Mouse (Mus musculus) kidney, adult 2 months (tissue): ENCODE results near the gene Pcp4. TPM values are rescaled to one million over a fixed set of nuclear protein-coding genes. Genes with fewer than 3 reads are reported as not detected.

Experiments
- DNase-seq: peaks from one replicate; pipeline ENCODE4 v3.0.0; 2021
- H3K27ac ChIP-seq: fragments of 200-500 bp; 2 replicates; pipeline ENCODE4 v1.5.1; 2012; ENCODE audit warnings: low read depth, low read length, control low read depth, inconsistent platforms; ENCODE audit not compliant: insufficient read depth
- H3K27me3 ChIP-seq: fragments of 200-500 bp; replicated peaks from 2 replicates; pipeline ENCODE4 v1.6.1; 2012; ENCODE audit warnings: mild to moderate bottlenecking, moderate library complexity, low read length, inconsistent platforms; ENCODE audit not compliant: control insufficient read depth, insufficient read depth
- H3K36me3 ChIP-seq: fragments of 200-500 bp; 2 replicates; pipeline ENCODE4 v1.6.1; 2012; ENCODE audit warnings: mild to moderate bottlenecking, moderate library complexity, low read length, inconsistent platforms; ENCODE audit not compliant: control insufficient read depth, insufficient read depth
- H3K4me1 ChIP-seq: fragments of 200-500 bp; 2 replicates; pipeline ENCODE4 v1.6.1; 2011; ENCODE audit warnings: low read length; ENCODE audit not compliant: control insufficient read depth, insufficient read depth
- H3K4me3 ChIP-seq: fragments of 200-500 bp; 2 replicates; pipeline ENCODE4 v1.5.1; 2011; ENCODE audit warnings: mild to moderate bottlenecking, low read depth, low read length, control low read depth; ENCODE audit not compliant: insufficient read depth
- CTCF ChIP-seq: fragments of 200-500 bp; conservative IDR thresholded peaks from 2 replicates; pipeline ENCODE4 v1.5.1; 2011; ENCODE audit warnings: low read depth, mild to moderate bottlenecking, control low read depth, low read length, moderate library complexity, mixed read lengths; ENCODE audit not compliant: insufficient read depth, insufficient read length
- POLR2A ChIP-seq: fragments of 200-500 bp; IDR thresholded peaks from one replicate; pipeline ENCODE4 v1.6.1; 2011; ENCODE audit warnings: low read depth, low read length, control low read depth
- WGBS: fragments of 180-500 bp; shearing (Covaris S2); methylation state at CpG from one replicate; pipeline ENCODE4 v1.1.7; 2018; 5-methylcytosine and 5-hydroxymethylcytosine counted together
- polyA plus RNA-seq: library from polyadenylated mRNA; depleted of rRNA; stranded (reverse); fragments of >200 nt; gene quantifications from 2 replicates; pipeline ENCODE4 v1.2.3, GENCODE M21; 2012

The Pcp4 gene
- polyA plus RNA-seq, 1 experiment: 0.34 TPM

- TF ChIP-seq CTCF (no peak), POLR2A (no peak)
- 96% methylated on average over 3 of the region's 3 CpGs for WGBS
- no peak for DNase-seq
- Histone ChIP-seq H3K4me3 (no peak overlapping the region), H3K27me3 (no peaks in the 10 kb centered on the region), H3K27ac (no peak overlapping the region), H3K36me3 (no peaks in the 10 kb centered on the region), H3K4me1 (no peaks in the 10 kb centered on the region)
Observed at GRCm38 (mm10) chr16:96527476-96527875, 60.1 kb downstream of the Pcp4 start.

- WGBS: 76% methylated on average over 4 of the region's 4 CpGs
Observed at GRCm38 (mm10) chr16:96528471-96528870, 61.1 kb downstream of the Pcp4 start.

DNA sequence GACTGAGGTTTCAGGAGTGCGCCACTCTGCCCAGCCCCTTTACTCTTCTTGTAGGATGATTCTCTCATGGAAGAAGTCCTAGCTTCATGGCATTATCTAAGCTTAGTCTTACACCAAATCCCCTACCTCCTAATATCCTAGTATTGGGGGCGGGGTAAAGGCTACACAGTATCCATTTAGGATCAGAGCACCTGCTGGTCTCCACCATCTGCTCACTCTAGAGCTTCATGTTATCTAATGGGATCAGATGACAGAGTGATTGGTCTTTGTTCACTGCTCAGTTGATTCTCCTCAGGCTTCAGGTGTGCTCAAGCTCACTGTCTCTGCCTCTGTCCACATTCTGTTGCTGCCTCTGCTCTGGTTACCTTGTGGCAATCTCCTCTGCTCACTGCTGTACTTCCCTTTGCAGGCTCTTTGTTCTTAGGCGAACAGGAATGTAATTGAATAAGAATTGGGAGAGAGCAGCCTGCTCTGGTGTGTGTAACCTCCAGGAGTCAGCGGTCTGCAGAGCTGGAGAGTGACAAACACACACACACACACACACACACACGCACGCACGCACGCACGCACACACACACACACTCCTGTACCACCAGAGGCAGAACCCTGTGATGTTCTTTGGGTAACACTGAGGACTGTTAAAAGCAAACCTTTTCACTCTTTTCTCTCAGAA is 62.6 kb downstream of the Pcp4 start:
- H3K4me3 ChIP-seq: no peak overlapping the region
- no peaks in the 10 kb centered on the region for H3K36me3 ChIP-seq
- H3K4me1 ChIP-seq: no peaks in the 10 kb centered on the region
- DNase-seq: no peak
- TF ChIP-seq POLR2A (no peak), CTCF (no peak)
- H3K27ac ChIP-seq: no peak overlapping the region
- 77% methylated on average over 9 of the region's 9 CpGs for WGBS
- no peaks in the 10 kb centered on the region for H3K27me3 ChIP-seq

More at GRCm38 (mm10) chr16:96528471-96528870, 61.1 kb downstream of the Pcp4 start:
- no peak for DNase-seq
- no peaks in the 10 kb centered on the region for H3K36me3 ChIP-seq
- TF ChIP-seq CTCF (no peak), POLR2A (no peak)
- H3K27ac ChIP-seq: no peak overlapping the region
- H3K27me3 ChIP-seq: no peaks in the 10 kb centered on the region
- H3K4me1 ChIP-seq: no peaks in the 10 kb centered on the region
- no peak overlapping the region for H3K4me3 ChIP-seq

GRCm38 (mm10) chr16:96530569-96530898 is 63.1 kb downstream of the Pcp4 start:
- Histone ChIP-seq H3K27me3 (no peaks in the 10 kb centered on the region), H3K4me1 (no peaks in the 10 kb centered on the region), H3K36me3 (no peaks in the 10 kb centered on the region), H3K27ac (no peak overlapping the region), H3K4me3 (no peak overlapping the region)
- no peak for TF ChIP-seq CTCF
- TF ChIP-seq POLR2A: no peak
- DNase-seq: no peak
- 75% methylated on average over 3 of the region's 3 CpGs for WGBS

DNA sequence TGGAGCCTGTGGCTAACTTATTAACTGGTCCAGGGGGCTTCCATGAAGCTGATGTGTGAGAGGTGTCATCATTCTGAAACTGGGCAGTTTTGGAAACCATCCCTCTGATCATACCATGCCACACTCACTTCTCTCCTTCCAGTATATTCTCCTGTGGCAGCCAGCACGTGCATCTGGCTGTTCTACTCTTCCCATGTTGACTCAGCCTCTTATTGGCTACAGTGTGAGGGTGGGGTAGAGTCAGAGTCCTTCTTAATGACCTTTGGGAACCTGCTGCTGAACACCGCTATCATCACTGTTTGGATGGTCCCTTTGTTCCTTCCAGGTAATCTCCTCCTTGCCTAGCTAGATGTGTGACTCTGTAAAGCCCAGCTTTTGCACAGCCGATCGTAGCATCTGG is 63.6 kb downstream of the Pcp4 start:
- no peak for DNase-seq
- H3K27ac ChIP-seq: no peak overlapping the region
- no peaks in the 10 kb centered on the region for H3K36me3 ChIP-seq
- no peaks in the 10 kb centered on the region for H3K27me3 ChIP-seq
- no peak overlapping the region for H3K4me3 ChIP-seq
- TF ChIP-seq POLR2A (no peak), CTCF (no peak)
- 65% methylated on average over 4 of the region's 4 CpGs for WGBS
- H3K4me1 ChIP-seq: 0 out of 2 replicates have a peak, but pooled peaks cover 2% of the 10 kb centered on the region

GRCm38 (mm10) chr16:96533710-96534109 is 66.3 kb downstream of the Pcp4 start:
- Histone ChIP-seq H3K36me3 (no peaks in the 10 kb centered on the region), H3K27ac (no peak overlapping the region), H3K27me3 (no peaks in the 10 kb centered on the region), H3K4me3 (no peak overlapping the region), H3K4me1 (peaks cover 5% of the 10 kb centered on the region; the same call in 1 of the 2 replicates)
- 68% methylated on average over 8 of the region's 8 CpGs for WGBS
- DNase-seq: peak; percentile 19
- TF ChIP-seq CTCF: no peak
- TF ChIP-seq POLR2A: no peak

DNA sequence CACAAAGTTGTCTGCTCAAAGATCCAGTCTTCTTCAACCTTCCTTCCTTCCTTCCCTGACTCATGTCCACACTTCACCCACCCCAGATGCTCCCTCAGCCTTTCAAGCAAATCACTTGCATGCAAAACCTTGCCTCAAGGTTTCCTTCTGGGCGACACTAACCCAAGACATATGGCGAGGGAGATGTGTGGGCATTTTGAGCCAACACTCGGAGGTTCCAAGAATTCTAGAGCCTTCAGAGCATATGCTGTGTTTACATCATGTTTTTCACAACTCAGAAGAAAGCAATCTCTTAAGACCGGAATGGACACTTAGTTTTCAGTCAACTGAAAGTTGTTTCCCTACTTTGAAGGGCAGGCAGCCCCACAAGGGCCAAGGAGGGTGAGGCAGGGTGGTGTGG is 67.9 kb downstream of the Pcp4 start:
- DNase-seq: no peak
- no peak for TF ChIP-seq POLR2A
- TF ChIP-seq CTCF: no peak
- no peaks in the 10 kb centered on the region for H3K36me3 ChIP-seq
- peaks cover 5% of the 10 kb centered on the region; the same call in 1 of the 2 replicates for H3K4me1 ChIP-seq
- no peaks in the 10 kb centered on the region for H3K27me3 ChIP-seq
- H3K4me3 ChIP-seq: no peak overlapping the region
- H3K27ac ChIP-seq: no peak overlapping the region
- 92% methylated on average over 4 of the region's 4 CpGs for WGBS
